Mouse (Mus musculus) heart, embryonic 11.5 days (tissue): ENCODE measurements around the gene Rbks. TPM values are rescaled to one million over a fixed set of nuclear protein-coding genes. Genes with fewer than 3 reads are reported as not detected.
A peak's percentile ranks its signal among the peaks of the same experiment; 100 is the strongest.

Experiments used
- ATAC-seq: fragments of 200-750 bp; cut with Nextera tagmentation; replicated peaks from 2 replicates; pipeline ENCODE4 v1.8.0; 2017; ENCODE audit warnings: moderate library complexity; ENCODE audit not compliant: insufficient number of reproducible peaks, low FRiP score, low TSS enrichment
- H3K27ac ChIP-seq: fragments of 300-500 bp; sonication (generic); 2 replicates; pipeline ENCODE4 v1.5.1; 2014; ENCODE audit warnings: mild to moderate bottlenecking, low read depth, low read length
- H3K27me3 ChIP-seq: fragments of 300-500 bp; sonication (generic); 2 replicates; pipeline ENCODE4 v1.6.1; 2014; ENCODE audit warnings: mild to moderate bottlenecking, low read length, mixed read lengths; ENCODE audit not compliant: control insufficient read depth, insufficient read depth
- H3K36me3 ChIP-seq: fragments of 300-500 bp; sonication (generic); 2 replicates; pipeline ENCODE4 v1.6.1; 2014; ENCODE audit warnings: mild to moderate bottlenecking, low read length, moderate library complexity, mixed read lengths; ENCODE audit not compliant: control insufficient read depth, insufficient read depth
- H3K4me1 ChIP-seq: fragments of 300-500 bp; sonication (generic); 2 replicates; pipeline ENCODE4 v1.6.1; 2014; ENCODE audit warnings: low read length; ENCODE audit not compliant: control insufficient read depth, insufficient read depth
- H3K4me2 ChIP-seq: fragments of 300-500 bp; sonication (generic); 2 replicates; pipeline ENCODE4 v1.6.1; 2014; ENCODE audit warnings: mild to moderate bottlenecking, moderate library complexity
- H3K4me3 ChIP-seq: fragments of 300-500 bp; sonication (generic); 2 replicates; pipeline ENCODE4 v1.5.1; 2014; ENCODE audit warnings: low read depth, low read length
- H3K9ac ChIP-seq: fragments of 300-500 bp; sonication (generic); 2 replicates; pipeline ENCODE4 v1.6.1; 2014; ENCODE audit warnings: mild to moderate bottlenecking, low read depth, low read length, moderate library complexity
- H3K9me3 ChIP-seq: fragments of 300-500 bp; sonication (generic); replicated peaks from 2 replicates; pipeline ENCODE4 v1.6.1; 2016; ENCODE audit warnings: low read length; ENCODE audit not compliant: control insufficient read depth
- WGBS: fragments of 180-500 bp; shearing (Covaris S2); extraction: QIAGEN DNeasy Blood & Tissue Kit; methylation state at CpG from one replicate; pipeline ENCODE4 v1.1.7; 2014; ENCODE audit not compliant: insufficient replicate concordance; 5-methylcytosine and 5-hydroxymethylcytosine counted together
- polyA plus RNA-seq: library from polyadenylated mRNA; unstranded; fragments of >200 nt; fragmentation: Nextera tagmentation; extraction: Ambion mirVana; gene quantifications from 2 replicates; pipeline ENCODE4 v1.2.1, GENCODE M21; 2014

Rbks gene
- polyA plus RNA-seq, 1 experiment from 2014 or later, result 7.7 TPM

DNA sequence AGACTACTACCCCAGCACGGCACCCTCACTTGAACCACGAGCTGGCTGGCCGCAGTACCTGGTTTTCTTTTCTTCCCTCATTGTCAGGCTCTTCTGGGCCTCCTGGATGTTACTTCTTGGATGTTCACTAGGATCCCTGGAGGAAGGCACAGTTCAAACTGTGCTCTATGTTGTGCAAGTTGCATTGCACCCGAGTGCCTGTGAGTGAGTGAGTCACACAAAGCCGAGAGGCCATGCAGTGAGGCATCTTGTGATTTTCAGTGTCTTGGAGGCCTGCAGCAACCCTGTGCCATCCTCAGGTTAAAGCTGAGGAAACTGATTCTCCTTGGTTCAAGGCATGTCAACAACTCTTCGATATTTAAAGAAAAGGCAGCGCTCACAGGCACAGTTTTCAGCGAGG is 68.9 kb downstream of the Rbks start:
- H3K27ac ChIP-seq, result no peak overlapping the region
- no peak overlapping the region for H3K9ac ChIP-seq
- no peak overlapping the region for H3K4me2 ChIP-seq
- H3K9me3 ChIP-seq, result no peaks in the 10 kb centered on the region
- ATAC-seq, result no peak
- H3K4me1 ChIP-seq, result peaks cover 27% of the 10 kb centered on the region
- WGBS, result 83% methylated on average over 8 of the region's 8 CpGs
- H3K27me3 ChIP-seq, result no peaks in the 10 kb centered on the region
- no peak overlapping the region for H3K4me3 ChIP-seq
- H3K36me3 ChIP-seq, result no peaks in the 10 kb centered on the region; the same call in 1 of the 2 replicates

DNA sequence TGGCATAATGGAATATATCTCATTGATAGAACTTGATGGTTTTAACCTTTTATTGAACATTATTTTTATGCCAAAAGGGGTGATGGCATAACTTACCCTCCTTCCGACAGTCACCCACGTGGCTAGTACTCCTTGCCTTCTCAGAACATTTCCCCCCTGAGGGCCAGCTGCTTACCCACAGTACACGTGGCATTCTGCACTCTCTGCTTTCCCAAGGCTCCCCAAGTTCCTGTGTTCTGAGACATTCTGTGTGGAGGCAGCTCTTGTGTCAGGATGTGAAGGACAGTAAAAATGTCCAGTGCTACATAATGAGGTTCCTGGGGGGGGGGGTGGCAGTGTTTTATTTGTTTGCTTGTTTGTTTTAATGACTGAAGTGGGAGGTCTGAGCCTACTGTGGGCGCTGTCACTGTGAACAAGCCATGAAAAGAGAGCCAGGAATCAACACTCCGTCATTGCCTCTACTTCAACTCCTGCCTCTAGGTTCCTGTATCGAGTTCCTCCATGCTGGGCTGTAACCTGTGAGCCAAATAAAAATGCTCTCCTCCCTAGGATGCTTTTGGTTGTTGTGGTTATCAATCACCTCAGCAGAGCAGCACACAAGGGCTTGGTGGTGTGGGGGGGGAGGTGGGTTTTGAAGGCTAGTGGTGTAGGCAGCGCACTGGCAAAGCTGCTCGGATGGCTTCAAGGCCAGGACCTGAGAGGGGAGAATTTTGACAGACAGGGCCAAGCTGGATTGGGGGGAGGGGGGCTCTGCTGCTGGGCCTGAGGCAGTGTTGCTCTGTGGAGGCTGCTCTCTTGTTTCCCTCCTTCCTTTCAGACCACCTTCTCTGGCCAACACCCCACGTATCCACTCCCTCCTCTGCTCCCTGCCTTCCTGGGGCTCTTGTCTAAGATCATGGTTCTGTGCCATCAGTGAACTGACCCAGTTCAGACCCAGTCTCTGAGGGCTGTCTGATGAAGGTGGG is 69.6 kb downstream of the Rbks start:
- peaks cover 27% of the 10 kb centered on the region for H3K4me1 ChIP-seq
- 73% methylated on average over 9 of the region's 9 CpGs for WGBS
- H3K36me3 ChIP-seq, result no peaks in the 10 kb centered on the region; the same call in 1 of the 2 replicates
- no peak overlapping the region for H3K4me3 ChIP-seq
- no peak overlapping the region for H3K27ac ChIP-seq
- no peaks in the 10 kb centered on the region for H3K27me3 ChIP-seq
- no peak for ATAC-seq
- no peaks in the 10 kb centered on the region for H3K9me3 ChIP-seq
- no peak overlapping the region for H3K9ac ChIP-seq
- no peak overlapping the region for H3K4me2 ChIP-seq

GRCm38 (mm10) chr5:31627117-31627516 is 70.3 kb downstream of the Rbks start:
- peak overlapping the region; percentile 11; the same call in 1 of the 2 replicates for H3K27ac ChIP-seq
- H3K9me3 ChIP-seq, result no peaks in the 10 kb centered on the region
- WGBS, result 52% methylated on average over 3 of the region's 3 CpGs
- H3K4me2 ChIP-seq, result no peak overlapping the region
- ATAC-seq, result no peak
- H3K4me3 ChIP-seq, result no peak overlapping the region
- no peak overlapping the region for H3K9ac ChIP-seq
- H3K36me3 ChIP-seq, result peaks cover 3% of the 10 kb centered on the region
- H3K4me1 ChIP-seq, result peaks cover 27% of the 10 kb centered on the region
- H3K27me3 ChIP-seq, result no peaks in the 10 kb centered on the region

DNA sequence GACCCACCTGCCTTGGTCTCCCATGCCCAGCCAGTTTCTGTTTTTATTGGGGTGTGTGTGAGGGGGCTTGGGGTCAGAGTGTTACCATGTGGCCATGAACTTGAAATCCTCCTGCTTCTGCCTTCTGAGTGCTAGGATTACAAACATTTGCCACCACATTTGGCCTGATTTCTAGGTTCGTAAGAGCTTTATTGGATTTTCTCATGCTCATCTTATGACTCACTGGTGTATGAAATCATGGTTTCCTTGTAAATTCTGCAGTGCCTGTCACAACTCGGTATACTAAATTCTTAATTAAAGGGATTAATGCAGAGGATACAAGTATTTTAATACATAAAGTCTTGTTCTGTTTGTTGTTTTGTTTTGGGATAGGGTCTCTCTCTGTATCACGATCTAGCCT is 77.1 kb downstream of the Rbks start:
- Histone ChIP-seq H3K36me3 (peaks cover 8% of the 10 kb centered on the region), H3K27me3 (no peaks in the 10 kb centered on the region), H3K4me3 (no peak overlapping the region), H3K9me3 (no peaks in the 10 kb centered on the region), H3K9ac (no peak overlapping the region), H3K4me1 (no peaks in the 10 kb centered on the region), H3K27ac (no peak overlapping the region), H3K4me2 (no peak overlapping the region)
- ATAC-seq, result no peak
- WGBS, result 92% methylated on average over 3 of the region's 3 CpGs

DNA sequence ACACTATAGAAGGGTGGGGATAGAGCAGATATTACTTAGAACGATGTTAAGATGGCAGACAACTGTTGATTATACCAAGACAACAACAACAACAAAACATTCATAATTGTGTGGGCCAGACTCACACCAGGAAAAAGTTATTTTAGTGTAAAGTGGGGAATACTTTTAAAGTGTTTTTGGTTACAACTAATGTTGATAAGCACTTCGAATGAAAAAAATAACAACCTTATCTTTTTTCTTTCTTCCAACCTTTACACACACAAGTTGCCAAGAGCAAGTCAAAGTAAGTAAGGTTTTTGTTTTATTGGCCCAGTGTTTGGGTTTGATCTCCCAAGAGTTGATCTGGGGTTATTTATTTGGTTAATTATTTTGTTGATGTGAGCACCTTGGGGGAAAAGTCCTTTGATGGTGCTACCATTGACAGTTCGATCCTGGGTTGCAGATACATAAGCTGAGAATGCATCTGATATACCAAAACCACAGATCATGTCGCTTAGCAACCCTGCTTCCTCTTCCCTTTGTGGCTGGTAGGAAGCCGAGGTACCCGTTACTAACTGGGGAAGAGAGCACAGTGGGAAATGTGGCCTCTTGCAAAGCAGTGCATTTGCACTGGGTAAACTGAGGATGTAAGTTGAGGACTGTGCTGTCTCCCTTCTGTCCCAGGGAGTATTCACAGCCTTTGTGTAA is 82.9 kb downstream of the Rbks start:
- Histone ChIP-seq H3K9ac (peak overlapping the region; percentile 90), H3K4me2 (peak overlapping the region; percentile 71), H3K9me3 (no peaks in the 10 kb centered on the region), H3K4me3 (peak overlapping the region; percentile 69), H3K36me3 (peaks cover 5% of the 10 kb centered on the region; the same call in 1 of the 2 replicates), H3K27ac (peak overlapping the region; percentile 89), H3K27me3 (no peaks in the 10 kb centered on the region), H3K4me1 (peaks cover 7% of the 10 kb centered on the region)
- ATAC-seq, result no peak
- WGBS, result 49% methylated on average over 6 of the region's 6 CpGs

- ATAC-seq, result peak; percentile 89
- no peaks in the 10 kb centered on the region for H3K27me3 ChIP-seq
- 0% methylated on average over 37 of the region's 37 CpGs for WGBS
- H3K9me3 ChIP-seq, result no peaks in the 10 kb centered on the region
- H3K4me1 ChIP-seq, result peaks cover 7% of the 10 kb centered on the region
- peak overlapping the region; percentile 69 for H3K4me3 ChIP-seq
- peak overlapping the region; percentile 89 for H3K27ac ChIP-seq
- H3K36me3 ChIP-seq, result peaks cover 5% of the 10 kb centered on the region; the same call in 1 of the 2 replicates
- H3K9ac ChIP-seq, result peak overlapping the region; percentile 90
- peak overlapping the region; percentile 71 for H3K4me2 ChIP-seq
Observed at GRCm38 (mm10) chr5:31613852-31614286, 83.6 kb downstream of the Rbks start.

DNA sequence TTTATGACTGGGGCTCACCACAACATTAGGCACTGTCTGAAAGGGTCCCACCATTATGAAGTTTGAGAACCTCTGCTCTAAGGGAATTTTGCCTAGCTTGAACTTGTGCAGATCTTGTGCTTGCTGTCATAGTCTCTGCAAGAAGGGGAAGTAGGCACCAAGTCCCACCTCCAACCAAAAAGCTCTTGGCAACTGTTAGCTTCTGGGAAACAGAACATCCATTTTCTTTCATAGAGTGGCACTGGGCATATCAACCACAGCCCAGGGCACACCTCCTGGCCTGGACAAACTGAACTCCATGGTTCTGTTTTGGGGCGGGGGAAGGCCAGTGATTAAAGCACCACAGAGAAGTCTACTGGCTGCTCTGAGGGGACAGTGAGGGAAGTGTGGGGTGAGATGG is 86.2 kb downstream of the Rbks start:
- no peak for ATAC-seq
- Histone ChIP-seq H3K9me3 (no peaks in the 10 kb centered on the region), H3K36me3 (no peaks in the 10 kb centered on the region), H3K9ac (no peak overlapping the region), H3K4me2 (no peak overlapping the region), H3K4me3 (no peak overlapping the region), H3K27me3 (no peaks in the 10 kb centered on the region), H3K4me1 (peaks cover 7% of the 10 kb centered on the region), H3K27ac (no peak overlapping the region)
- WGBS, result 90% methylated on average over 1 of the region's 1 CpGs

DNA sequence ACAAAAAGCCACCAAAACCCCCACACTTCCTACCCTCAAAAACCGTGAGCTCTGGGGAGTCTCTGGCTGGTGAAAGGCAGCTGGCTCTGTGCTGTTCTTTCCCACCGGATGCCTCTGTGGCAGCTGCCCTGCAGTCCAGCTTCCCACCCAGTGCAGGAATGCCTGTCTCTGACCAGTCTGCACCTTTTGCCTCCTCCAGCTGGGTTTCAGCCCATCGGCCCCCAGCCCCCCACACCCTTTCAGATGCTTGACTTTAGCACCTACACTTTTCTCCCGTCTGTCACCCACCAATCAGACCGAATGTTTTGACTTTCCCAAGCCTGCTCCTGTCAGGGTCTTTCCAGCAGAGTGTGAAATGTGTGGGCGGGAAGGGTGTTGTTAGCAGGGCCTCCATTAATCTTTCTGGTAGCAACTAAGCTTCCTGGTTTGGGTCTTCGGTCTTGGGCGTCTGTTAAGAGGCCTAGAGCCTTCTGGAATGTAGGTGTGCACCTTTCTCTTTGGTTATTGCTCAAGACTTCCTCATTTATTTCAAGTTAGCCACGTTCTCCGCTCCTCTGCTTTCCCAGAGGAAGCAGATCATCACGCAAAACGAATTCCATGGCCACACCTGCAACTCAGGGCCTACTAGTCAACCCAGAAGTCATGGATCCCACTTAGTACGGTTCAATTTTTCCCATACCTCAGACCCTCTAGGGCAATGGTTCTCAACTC is 86.9 kb downstream of the Rbks start:
- Histone ChIP-seq H3K36me3 (no peaks in the 10 kb centered on the region), H3K27ac (no peak overlapping the region), H3K9me3 (no peaks in the 10 kb centered on the region), H3K4me1 (peaks cover 7% of the 10 kb centered on the region), H3K4me2 (no peak overlapping the region), H3K9ac (no peak overlapping the region), H3K27me3 (no peaks in the 10 kb centered on the region), H3K4me3 (no peak overlapping the region)
- WGBS, result 48% methylated on average over 13 of the region's 13 CpGs
- no peak for ATAC-seq
